Mouse (Mus musculus) yolk sac, embryonic 10.5 days (tissue): Measurements from ENCODE around the gene H2-Q10.
"Not testable (repeated sequence)": the region's sequence is repeated elsewhere in the genome, so short reads cannot be mapped to it uniquely, and the experiment has no call there.

Source experiments
- DNase-seq: peaks from one replicate; pipeline ENCODE4 v3.0.0-alpha.2; 2017; ENCODE audit warnings: low spot score

The H2-Q10 gene

DNA sequence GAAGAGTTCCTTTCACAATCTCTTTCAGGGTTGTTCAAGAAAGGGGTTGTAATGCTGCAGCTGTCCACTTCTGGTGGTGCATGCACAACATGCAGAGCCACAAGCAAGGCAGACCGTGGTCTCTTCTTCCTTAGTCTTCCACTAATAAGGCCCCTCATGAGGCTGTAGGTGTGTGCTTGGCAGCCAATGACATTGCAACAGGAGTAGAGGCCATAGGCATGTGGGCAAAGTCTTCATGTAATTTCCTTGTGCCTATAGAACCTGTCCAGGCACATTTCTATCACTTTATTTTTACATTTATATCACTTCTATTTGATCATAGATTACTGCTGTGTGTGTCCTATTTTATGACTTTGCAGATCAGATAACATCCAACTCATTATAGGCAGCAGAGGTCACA lies 11.6 kb upstream of the H2-Q10 start:
- not testable (repeated sequence) for DNase-seq

- DNase-seq, result not testable (repeated sequence)
These were observed 9.2 kb upstream of the H2-Q10 start for GRCm38 (mm10) chr17:35460513-35461341.

GRCm38 (mm10) chr17:35465651-35466050 lies 4.2 kb upstream of the H2-Q10 start:
- DNase-seq, result peak; percentile 34

DNA sequence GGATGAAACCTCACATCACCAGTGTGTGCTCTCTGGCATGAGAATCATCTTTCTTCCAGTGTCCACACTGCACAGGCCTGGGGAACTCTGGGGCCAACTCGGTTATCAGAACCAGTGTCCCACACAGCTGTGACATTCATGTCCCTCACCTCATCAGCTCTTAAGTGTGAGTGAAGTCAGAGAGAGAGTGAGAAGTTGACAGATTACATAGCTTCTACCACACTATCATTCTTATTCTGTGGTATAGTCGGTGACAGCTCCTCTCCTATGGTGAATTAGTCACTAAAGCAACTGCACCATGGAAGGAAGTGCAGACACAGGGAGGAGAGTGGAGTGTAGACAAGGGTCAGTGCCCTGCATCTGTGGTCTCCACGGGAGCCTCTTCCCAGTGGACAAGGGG lies 953 bp upstream of the H2-Q10 start:
- not testable (repeated sequence) for DNase-seq

- no peak for DNase-seq
These were observed 14.2 kb downstream of the H2-Q10 start for GRCm38 (mm10) chr17:35484066-35484465.

DNA sequence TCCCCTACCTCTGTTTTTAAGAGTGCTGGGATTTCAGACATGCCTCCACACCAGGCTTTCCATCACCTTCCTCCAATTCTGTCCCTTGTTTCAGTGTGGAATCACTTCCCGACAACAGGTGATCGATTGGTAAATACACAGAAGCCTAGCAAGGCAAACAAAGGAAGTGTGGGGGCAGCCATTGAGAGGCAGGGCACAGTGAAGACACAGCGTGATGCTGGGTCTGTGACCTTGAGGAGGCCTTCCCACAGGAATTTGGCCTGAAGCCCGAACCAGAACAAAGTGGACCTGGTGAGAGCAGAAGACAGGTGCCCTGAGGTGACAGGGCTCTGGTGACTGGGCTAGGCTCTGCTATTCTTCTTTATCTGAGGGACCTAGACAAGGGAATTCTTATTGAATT lies 15.8 kb downstream of the H2-Q10 start:
- peak; percentile 65 for DNase-seq

- DNase-seq, result no peak
These were observed 16.8 kb downstream of the H2-Q10 start for GRCm38 (mm10) chr17:35486726-35487125.

GRCm38 (mm10) chr17:35488041-35488440 lies 18.2 kb downstream of the H2-Q10 start:
- no peak for DNase-seq

DNA sequence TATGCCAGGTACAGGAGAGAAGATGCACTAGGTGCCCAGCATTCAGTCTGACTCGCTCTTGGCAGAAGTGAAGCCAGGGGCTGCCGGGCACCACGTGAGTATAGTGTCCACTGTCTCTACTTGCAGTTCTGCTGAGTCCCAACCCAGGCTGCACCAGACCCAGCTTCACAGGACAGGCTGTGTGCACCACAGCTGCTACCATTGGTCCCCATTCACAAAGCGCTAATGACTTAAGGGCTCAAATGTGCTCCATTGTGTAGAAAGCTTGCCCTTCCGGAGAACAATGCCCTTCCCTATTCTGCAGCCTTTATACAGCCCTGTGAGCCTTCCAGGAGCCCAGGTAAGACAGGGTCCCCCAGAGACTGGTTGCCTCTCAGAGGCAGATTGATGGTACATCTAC lies 20.4 kb downstream of the H2-Q10 start:
- no peak for DNase-seq

DNA sequence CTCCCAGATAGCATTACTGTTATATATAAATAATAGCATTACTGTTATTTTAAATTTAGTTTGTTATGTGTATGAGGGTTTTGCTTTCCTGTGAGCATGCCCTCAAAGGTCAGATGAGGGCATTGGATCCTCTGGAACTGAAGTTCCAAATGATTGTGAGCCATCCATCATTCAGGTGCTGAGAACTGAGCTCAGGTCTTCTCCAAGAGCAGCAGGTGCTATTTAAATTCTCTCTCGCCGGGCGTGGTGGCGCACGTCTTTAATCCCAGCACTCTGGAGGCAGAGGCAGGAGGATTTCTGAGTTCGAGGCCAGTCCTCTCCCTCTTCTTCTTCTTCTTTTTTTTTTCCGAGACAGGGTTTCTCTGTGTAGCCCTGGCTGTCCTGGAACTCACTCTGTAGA lies 27.2 kb downstream of the H2-Q10 start:
- DNase-seq, result no peak

DNA sequence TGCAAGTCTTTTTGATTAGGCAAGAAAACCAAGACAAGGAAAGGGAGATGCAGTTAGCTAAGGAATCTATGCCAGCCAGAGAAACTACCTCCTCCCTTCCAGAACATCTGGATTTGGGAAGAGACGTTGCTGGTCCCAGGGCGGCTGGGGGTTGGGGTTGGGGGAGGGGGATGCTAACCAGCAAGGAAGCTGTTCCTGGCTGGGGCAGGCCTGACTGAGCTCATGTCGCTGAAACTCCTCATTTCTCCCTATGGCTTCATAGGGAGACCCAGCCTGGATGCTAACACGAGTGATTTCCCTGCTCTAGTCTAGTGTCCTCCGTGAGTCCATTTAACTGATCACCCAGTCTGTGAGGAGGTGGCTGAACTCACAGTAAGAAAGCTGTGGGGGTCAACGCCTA lies 32.3 kb downstream of the H2-Q10 start:
- DNase-seq, result no peak

DNA sequence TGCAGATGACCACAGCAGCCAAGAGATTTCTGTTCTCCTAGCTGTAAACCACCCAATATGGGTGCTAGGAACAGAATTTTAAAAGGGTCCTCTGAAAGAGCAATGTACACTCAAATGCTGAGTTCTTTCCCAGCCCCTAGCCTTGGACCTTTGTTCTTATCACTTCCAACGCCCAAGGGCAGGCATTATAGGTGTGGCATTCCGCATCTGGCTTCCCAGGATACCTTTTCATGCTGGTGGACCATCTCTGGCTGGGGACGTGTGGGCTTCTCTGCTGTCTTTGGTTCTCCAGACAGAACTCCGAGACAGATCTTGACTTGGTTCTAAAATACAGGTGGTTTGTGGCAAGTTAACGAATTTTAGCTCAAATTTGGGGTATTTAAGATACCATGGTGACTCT lies 32.9 kb downstream of the H2-Q10 start:
- no peak for DNase-seq

DNA sequence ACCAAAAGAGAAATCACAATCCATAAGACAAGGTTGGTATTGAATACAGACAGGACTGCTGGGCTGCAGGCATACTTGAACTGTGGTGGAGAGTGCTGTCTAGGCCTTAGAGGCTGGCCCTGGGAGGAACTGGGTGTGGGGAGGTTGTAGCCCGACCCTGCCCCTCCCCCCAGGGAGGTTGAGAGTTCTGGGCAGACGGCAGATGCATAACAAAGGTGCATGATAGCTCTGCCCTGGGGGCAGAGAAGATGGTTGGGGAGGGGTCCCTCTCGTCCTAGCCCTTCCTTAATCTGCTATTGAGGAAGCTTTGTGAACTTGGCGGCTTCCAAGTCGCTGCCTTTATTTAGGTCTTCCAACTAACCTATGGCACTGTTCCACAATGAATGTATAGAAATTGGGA lies 34.0 kb downstream of the H2-Q10 start:
- DNase-seq, result no peak

DNA sequence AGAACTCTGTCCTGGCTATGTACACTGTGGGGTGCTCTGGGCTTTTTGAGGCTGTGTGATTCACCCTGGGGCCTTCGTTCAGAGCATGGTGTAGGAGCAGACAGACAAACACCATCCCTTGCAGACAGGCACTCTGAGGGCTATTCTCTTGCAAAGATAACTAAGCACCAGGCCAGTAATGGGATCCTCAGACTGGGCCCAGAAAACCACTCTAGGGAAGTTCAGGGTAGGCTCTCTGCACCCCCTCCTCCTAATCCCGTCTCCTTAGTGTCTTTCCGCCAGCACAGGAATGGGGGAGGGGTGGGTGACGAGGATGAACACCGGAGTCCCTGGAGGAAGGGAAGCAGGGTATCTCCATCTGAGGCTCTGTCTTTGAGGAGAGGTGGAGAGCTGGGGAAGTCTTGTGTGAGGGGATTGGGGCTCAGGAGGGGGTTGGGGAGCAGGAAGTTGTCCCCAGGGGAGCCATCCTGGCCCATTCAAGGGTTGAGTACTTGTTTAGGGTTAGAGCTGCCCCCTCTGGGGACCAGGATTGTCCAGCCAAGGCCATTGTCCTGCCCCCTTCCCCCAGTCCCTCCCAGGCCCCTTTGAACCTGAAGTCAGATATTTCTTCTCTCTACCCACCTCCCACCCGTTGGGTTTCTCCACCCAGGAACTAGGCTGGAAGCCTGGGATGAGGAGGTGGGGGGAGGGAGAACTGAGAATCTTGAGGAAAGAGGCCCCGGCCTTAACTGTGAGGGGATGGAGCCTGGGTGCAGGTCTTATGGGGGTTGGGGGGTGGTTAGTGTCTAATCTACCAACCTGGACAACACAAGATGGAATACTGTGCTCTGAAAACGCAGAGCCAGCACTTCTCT lies 35.0 kb downstream of the H2-Q10 start:
- DNase-seq, result no peak

GRCm38 (mm10) chr17:35505776-35506175 lies 35.9 kb downstream of the H2-Q10 start, which contains the start of gene Pou5f1:
Gene Pou5f1, plus strand, starts transcription at chr17:35506018.
- DNase-seq, result no peak

- no peak for DNase-seq
These were observed 37.0 kb downstream of the H2-Q10 start for GRCm38 (mm10) chr17:35506881-35507280.

- DNase-seq, result no peak
These were observed 37.8 kb downstream of the H2-Q10 start for GRCm38 (mm10) chr17:35507556-35508260.

DNA sequence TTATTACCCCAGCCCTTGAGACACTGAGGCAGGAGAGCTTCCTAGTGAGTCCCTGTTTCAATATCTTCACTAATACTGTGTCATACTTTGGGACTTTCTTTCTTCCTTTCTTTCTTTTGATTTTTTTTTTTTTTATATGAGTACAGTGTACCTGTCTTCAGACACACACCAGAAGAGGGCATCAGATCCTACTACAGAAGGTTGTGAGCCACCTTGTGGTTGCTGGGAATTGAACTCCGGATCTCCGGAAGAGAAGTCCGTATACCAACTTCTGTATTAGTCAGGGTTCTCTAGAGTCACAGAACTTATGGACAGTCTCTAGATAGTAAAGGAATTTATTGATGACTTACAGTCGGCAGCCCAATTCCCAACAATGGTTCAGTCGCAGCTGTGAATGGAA lies 38.4 kb downstream of the H2-Q10 start:
- DNase-seq, result not testable (repeated sequence)

DNA sequence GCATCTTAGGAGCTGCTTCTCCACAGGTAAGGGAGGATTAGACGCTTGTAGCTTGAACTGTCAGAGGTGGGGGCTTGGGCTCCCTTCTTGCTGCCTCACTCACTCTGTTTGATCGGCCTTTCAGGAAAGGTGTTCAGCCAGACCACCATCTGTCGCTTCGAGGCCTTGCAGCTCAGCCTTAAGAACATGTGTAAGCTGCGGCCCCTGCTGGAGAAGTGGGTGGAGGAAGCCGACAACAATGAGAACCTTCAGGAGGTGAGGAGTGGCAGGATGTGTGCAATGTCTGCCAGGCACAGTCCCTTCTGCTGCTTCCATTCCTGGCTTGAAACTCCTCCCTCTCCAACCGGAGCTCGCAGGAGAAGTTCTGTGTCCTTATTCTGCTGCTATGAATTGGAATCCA lies 39.4 kb downstream of the H2-Q10 start:
- DNase-seq, result peak; percentile 32

DNA sequence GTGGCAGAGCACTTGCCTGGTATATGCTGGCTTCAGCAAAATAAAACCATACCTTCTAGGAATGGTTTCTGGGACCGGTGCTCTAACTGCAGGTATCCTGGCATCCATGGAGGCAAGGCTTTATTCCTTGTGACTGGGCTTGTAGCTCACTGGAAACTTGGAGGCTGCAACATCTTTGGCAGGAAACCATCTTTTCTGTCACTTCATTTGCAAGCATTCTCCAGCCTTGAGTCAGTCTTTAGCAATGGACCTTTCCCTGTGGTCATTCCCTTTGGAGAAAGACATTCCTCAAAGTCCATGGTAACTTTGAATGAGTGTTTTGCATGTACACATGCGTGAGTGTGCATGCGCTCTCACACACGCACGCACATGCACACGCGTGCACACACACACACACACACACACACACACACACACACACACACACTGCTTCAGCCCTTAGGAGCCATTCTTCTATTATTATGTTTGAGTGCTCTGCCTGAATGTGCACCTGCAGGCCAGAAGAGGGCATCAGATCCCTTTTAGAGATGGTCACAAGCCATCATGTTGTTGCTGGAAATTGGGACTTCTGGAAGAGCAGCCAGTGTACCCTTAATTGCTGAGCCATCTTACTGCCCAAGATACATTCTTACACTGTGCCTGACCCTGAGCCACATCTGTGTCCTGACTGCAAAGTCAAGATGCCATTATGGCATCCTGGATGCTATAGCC lies 43.2 kb downstream of the H2-Q10 start:
- no peak for DNase-seq

DNA sequence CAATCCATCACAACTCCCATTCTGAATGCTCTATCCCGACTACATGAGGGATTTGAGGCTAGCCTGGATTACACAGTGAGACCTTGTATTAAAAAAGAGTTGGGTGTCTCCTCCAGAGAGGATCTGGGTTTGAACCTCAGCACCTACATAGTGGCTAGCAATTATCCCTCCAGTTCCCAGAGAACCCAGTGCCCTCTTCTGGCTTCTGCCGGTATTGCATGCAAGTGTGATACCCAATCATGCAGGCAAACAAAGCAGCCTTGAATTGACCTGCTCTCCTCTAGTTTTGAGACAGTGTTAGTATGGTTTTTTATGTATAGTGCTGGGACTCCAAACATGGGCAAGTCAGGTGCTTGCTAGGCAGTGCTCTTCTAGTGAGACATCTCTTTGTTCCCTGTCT lies 44.0 kb downstream of the H2-Q10 start:
- DNase-seq, result peak; percentile 37

GRCm38 (mm10) chr17:35514756-35515155 lies 44.9 kb downstream of the H2-Q10 start:
- DNase-seq, result peak; percentile 77
